Mouse (Mus musculus): ENCODE measurements around the gene Gpat2. TPM values are rescaled to one million over a fixed set of nuclear protein-coding genes. Genes with fewer than 3 reads are reported as not detected.

Gpat2 gene
- polyA plus RNA-seq, 1 experiment from 2014 or later, result 0.10 TPM

DNA sequence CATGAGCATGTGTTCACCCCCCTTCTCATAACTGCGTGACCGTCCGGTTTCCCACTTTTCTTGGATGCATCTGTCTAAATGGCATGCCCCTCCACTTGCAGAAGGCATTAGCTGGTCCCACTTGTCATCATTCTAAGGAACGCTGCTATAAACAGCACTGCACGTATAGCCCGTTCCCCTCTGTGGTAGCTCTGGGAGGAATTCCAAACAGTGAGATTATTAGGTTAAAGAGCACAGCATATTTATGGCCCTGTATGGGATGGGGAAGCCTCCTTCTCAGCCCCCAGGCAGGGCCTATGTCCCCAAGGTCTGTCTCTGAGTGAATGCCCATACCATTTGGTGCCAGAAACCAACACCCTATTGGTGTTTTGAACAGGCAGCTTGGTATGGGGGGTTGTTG is 13.9 kb upstream of the Gpat2 start:
- Histone ChIP-seq H3K4me3 (no peak overlapping the region), H3K27me3 (ENCODE audit: low read depth, poor library complexity, severe bottlenecking) (no peaks in the 10 kb centered on the region), H3K4me1 (no peaks in the 10 kb centered on the region), H3K36me3 (no peaks in the 10 kb centered on the region), H3K9me3 (replicated peaks) (no peaks in the 10 kb centered on the region), H3K27ac (replicated peaks) (no peak overlapping the region)
- no peak for DNase-seq (ENCODE audit: low spot score)
- 90% methylated on average over 6 of the region's 6 CpGs for WGBS

DNA sequence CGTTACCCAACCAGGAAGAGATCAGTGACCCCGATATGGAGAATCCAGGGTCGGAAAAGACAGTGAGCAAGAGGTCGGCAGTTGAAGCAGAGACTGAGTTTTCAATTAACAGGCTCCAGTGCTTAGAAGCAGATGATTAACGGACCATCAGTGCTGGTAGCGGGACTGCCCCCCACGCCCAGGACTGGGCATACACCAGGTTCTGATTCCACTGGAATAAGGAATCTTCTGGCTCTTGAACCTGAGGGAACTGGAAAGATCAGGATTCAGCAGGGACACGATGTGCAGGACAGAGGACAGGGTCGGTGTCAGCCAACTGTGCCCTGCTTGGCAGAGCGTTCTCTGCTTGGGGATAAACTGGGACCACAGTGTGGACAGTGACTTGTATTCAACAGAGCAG is 9.2 kb upstream of the Gpat2 start:
- no peaks in the 10 kb centered on the region for H3K27me3 ChIP-seq (ENCODE audit: low read depth, poor library complexity, severe bottlenecking)
- no peak overlapping the region for H3K27ac ChIP-seq (replicated peaks)
- H3K9me3 ChIP-seq (replicated peaks), result no peaks in the 10 kb centered on the region
- no peaks in the 10 kb centered on the region for H3K36me3 ChIP-seq
- H3K4me3 ChIP-seq, result no peak overlapping the region
- peaks cover 4% of the 10 kb centered on the region; the same call in 1 of the 2 replicates for H3K4me1 ChIP-seq
- 80% methylated on average over 10 of the region's 10 CpGs for WGBS
- DNase-seq (ENCODE audit: low spot score), result no peak

DNA sequence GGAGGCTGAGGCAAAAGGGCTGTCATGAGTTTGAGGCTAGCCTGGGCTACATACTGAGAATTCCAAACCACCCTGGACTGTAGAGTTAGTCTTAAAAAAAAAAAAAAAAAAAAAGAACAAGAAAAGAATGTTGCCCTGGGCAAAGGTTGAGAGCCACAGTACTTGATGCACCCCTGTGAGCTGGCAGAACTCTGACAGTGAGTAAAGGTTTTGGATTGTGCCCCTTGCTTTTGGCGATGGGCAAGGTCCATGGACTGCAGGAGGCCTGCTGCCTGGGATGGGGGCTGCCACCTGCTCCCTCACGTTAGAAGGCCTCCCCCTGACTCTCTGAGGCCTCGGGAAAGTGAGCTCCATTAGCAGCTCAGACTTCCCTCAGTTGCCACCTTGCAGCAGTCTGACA is 8.3 kb upstream of the Gpat2 start:
- 51% methylated on average over 3 of the region's 3 CpGs for WGBS
- Histone ChIP-seq H3K4me3 (no peak overlapping the region), H3K9me3 (replicated peaks) (no peaks in the 10 kb centered on the region), H3K27me3 (ENCODE audit: low read depth, poor library complexity, severe bottlenecking) (no peaks in the 10 kb centered on the region), H3K27ac (replicated peaks) (no peak overlapping the region), H3K36me3 (no peaks in the 10 kb centered on the region), H3K4me1 (peaks cover 4% of the 10 kb centered on the region; the same call in 1 of the 2 replicates)
- no peak for DNase-seq (ENCODE audit: low spot score)

DNA sequence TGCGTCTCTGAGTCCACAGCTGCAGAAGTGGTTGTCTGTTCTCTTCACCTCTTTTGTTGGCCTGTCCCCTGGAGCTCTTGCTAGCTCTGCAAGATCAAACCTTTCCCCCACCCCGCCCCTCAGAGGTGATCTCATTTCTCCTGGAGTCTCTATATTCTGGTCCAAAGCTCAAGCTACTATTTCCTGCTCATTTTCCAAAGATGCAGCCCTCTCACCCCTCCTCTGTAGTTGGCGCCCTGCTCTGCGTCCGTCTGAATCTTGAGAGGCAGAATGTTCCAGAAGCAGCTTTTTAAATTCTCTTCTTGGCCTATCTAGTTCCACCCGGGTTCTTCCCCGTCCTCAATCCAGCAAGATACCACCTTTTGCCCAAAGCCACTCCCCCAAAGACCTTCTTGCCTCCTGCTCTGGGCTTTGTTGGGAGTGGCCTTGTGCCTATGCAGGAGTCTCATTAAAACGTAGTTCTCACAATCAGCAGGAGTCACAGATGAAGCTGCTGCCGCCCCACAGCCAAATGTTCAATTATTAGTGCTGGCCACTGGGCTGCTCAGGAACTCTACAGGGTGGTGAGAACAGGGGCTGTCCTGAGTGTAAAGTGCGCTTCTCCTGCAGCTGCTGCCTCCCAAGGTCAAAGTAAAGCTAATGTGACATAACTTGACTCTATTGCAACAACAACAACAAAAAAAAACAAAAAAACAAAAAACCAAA is 6.6 kb upstream of the Gpat2 start:
- no peak overlapping the region for H3K27ac ChIP-seq (replicated peaks)
- no peaks in the 10 kb centered on the region for H3K9me3 ChIP-seq (replicated peaks)
- H3K4me1 ChIP-seq, result peaks cover 4% of the 10 kb centered on the region; the same call in 1 of the 2 replicates
- no peak for DNase-seq (ENCODE audit: low spot score)
- no peaks in the 10 kb centered on the region for H3K27me3 ChIP-seq (ENCODE audit: low read depth, poor library complexity, severe bottlenecking)
- H3K4me3 ChIP-seq, result no peak overlapping the region
- 81% methylated on average over 10 of the region's 10 CpGs for WGBS
- no peaks in the 10 kb centered on the region for H3K36me3 ChIP-seq

DNA sequence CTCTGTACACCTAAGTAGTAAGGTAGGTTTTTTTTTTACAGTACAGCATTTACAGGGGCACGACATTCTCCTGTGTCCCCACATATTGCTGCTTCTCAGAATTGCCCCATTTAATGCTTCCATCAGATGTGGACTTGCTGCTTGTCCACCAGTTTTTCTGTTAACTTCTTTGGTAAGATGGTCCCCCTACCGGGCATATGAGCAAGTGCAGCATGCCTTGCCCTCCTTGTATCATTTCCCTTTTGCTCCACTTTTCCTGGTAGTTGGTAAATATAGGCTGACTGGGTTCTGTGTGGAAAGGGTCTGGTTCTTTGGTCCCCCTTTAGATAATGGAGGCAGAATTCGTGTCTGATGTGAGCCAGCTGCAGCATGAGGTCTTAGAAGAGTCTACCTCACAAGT is 5.2 kb downstream of the Gpat2 start:
- Histone ChIP-seq H3K27me3 (ENCODE audit: low read depth, poor library complexity, severe bottlenecking) (no peaks in the 10 kb centered on the region), H3K9me3 (replicated peaks) (no peaks in the 10 kb centered on the region), H3K27ac (replicated peaks) (no peak overlapping the region), H3K36me3 (peaks cover 12% of the 10 kb centered on the region), H3K4me1 (no peaks in the 10 kb centered on the region), H3K4me3 (no peak overlapping the region)
- peak; percentile 31 for DNase-seq (ENCODE audit: low spot score)
- WGBS, result 24% methylated on average over 3 of the region's 3 CpGs

DNA sequence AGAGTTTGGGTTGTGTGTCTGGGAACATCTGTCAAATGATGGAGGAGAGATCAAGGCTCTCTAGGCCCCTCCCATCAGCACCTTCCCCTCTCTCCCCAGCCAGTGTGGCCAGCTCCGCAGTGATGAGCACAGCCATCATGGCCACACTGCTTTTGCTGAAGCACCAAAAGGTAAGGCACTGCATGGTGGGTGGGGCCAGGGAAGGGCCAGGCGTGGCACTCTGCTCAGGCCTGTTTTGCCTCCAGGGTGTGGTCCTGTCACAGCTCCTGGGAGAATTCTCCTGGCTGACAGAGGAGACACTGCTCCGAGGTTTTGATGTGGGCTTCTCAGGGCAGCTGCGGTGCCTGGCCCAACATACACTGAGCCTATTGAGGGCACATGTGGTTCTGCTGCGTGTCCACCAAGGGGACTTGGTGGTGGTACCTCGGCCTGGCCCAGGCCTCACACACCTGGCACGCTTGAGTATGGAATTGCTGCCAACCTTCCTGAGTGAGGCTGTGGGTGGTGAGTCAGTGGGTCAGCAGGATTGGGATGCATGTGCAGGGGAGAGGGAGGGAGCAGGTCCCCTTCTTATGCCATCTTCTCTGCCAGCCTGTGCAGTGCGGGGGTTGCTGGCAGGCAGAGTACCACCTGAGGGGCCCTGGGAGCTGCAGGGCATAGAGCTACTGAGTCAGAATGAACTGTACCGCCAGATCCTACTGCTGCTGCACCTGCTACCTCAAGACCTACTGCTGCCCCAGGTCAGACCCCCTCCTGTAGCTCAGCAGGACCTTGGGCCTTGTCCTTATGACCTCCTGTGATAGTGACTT is 8.7 kb downstream of the Gpat2 start:
- Histone ChIP-seq H3K9me3 (replicated peaks) (no peaks in the 10 kb centered on the region), H3K36me3 (peaks cover 46% of the 10 kb centered on the region), H3K27ac (replicated peaks) (no peak overlapping the region), H3K4me1 (no peaks in the 10 kb centered on the region), H3K27me3 (ENCODE audit: low read depth, poor library complexity, severe bottlenecking) (no peaks in the 10 kb centered on the region), H3K4me3 (no peak overlapping the region)
- WGBS, result 88% methylated on average over 9 of the region's 9 CpGs
- no peak for DNase-seq (ENCODE audit: low spot score)

DNA sequence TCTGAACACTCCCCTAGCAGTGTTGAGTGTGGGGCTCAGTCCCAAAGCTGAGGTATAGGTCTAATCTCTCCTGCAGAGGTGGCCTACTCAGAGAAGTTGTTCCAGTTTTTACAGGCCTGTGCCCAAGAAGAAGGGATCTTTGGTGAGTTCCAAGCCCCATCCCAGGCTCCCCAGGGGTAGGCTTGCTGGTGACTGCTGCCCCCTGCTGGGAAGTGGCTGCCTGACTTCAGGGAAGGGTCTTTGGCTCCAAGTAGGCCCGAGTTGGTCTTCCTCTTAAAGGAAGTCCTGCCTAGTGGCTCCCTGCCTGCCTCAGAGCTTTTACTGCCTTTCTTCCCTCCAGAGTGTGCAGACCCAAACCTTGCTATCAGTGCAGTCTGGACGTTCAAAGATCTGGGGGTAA is 10.1 kb downstream of the Gpat2 start:
- Histone ChIP-seq H3K4me3 (no peak overlapping the region), H3K27ac (replicated peaks) (no peak overlapping the region), H3K9me3 (replicated peaks) (no peaks in the 10 kb centered on the region), H3K27me3 (ENCODE audit: low read depth, poor library complexity, severe bottlenecking) (no peaks in the 10 kb centered on the region), H3K36me3 (peaks cover 50% of the 10 kb centered on the region), H3K4me1 (no peaks in the 10 kb centered on the region)
- DNase-seq (ENCODE audit: low spot score), result peak; percentile 42
- WGBS, result 45% methylated on average over 2 of the region's 2 CpGs

DNA sequence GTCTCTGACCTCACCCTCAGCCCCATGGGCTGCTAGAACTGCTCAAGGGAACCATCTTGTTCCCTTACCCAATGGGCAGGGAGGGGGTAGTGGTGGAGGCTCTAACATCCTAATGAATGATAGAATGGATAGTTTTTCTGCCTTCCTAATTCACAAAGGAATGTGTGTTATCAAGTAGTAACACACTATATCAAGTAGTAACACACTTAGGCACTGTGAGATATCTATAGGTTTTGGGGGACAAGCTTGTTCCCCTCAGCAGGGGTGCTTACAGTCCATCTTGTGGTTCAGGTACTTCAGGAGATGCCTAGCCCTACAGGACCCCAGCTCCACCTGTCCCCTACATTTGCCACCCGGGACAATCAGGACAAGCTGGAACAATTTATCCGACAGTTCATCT is 10.6 kb downstream of the Gpat2 start:
- Histone ChIP-seq H3K9me3 (replicated peaks) (no peaks in the 10 kb centered on the region), H3K27me3 (ENCODE audit: low read depth, poor library complexity, severe bottlenecking) (no peaks in the 10 kb centered on the region), H3K4me3 (no peak overlapping the region), H3K4me1 (no peaks in the 10 kb centered on the region), H3K36me3 (peaks cover 55% of the 10 kb centered on the region), H3K27ac (replicated peaks) (no peak overlapping the region)
- WGBS, result 100% methylated on average over 2 of the region's 2 CpGs
- DNase-seq (ENCODE audit: low spot score), result no peak

DNA sequence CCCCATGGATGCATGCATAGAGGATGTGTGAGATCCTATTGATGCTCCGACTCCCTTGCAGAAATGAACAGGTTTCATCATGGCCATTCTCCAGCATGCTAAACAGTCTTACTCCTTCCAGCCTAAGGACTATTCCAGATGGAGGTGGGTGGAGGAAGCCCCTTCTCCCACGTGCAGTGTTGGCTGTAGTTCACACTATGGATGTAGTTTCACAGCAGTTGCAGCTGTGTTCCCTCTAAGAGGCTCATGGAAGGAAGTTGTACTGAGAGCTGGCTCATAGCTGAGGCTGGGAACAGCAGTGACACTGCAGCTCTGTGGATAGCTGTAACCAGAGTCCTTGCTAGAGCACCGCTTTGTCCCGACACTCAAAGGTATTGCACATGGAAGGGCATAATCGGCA is 12.7 kb downstream of the Gpat2 start:
- DNase-seq (ENCODE audit: low spot score), result no peak
- Histone ChIP-seq H3K27ac (replicated peaks) (no peak overlapping the region), H3K36me3 (peaks cover 56% of the 10 kb centered on the region), H3K4me1 (no peaks in the 10 kb centered on the region), H3K9me3 (replicated peaks) (no peaks in the 10 kb centered on the region), H3K4me3 (no peak overlapping the region), H3K27me3 (ENCODE audit: low read depth, poor library complexity, severe bottlenecking) (no peaks in the 10 kb centered on the region)
- 92% methylated on average over 5 of the region's 5 CpGs for WGBS

DNA sequence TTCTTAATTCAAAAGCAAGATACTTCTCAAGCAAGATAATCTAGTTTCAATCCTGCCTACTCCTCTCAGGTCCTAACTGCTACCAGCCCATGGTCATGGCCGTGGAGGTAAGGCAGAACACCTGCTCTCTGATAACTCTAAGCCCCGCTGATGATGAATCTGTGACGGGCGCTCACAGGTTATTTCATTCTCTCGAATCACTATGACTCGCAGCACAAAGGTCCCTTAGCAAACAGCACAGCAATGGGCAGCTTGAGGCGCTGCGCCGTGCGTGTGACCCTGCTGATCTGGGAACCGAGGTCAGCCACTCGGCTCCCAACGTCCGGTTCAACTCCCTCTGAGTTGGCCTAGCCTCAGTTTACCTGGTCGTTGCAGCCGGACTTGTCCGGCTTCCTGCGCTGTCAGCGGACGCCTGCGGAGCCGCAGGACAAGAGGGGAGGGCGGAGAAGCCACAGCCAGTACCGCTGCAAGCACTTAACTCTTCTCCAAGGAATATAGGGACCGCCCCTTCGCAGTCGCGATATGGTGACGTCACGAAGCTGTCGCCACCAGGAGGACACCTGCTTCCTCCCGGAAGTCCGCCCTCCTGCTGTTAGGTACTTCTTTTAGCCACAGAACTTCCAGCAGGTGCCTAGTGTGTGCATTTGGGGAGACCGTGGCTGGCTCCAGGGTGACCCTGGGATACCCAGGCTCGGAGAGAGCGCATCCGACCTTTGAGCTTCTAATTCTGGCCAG is 19.2 kb downstream of the Gpat2 start, which contains the start of gene Fahd2a:
TSS of gene Fahd2a (minus strand) at position 511 of the 735 bp plus-strand sequence.
- H3K27ac ChIP-seq (replicated peaks), result peak within 1 kb of the TSS; percentile 85
- H3K4me3 ChIP-seq, result peak within 1 kb of the TSS; percentile 87
- H3K36me3 ChIP-seq, result peaks cover 10% of the 10 kb centered on the region; the same call in 1 of the 2 replicates
- H3K4me1 ChIP-seq, result peaks cover 22% of the 10 kb centered on the region
- 4% methylated on average over 37 of the region's 37 CpGs for WGBS
- H3K9me3 ChIP-seq (replicated peaks), result no peaks in the 10 kb centered on the region
- no peaks in the 10 kb centered on the region for H3K27me3 ChIP-seq (ENCODE audit: low read depth, poor library complexity, severe bottlenecking)
- DNase-seq (ENCODE audit: low spot score), result peak; percentile 87

DNA sequence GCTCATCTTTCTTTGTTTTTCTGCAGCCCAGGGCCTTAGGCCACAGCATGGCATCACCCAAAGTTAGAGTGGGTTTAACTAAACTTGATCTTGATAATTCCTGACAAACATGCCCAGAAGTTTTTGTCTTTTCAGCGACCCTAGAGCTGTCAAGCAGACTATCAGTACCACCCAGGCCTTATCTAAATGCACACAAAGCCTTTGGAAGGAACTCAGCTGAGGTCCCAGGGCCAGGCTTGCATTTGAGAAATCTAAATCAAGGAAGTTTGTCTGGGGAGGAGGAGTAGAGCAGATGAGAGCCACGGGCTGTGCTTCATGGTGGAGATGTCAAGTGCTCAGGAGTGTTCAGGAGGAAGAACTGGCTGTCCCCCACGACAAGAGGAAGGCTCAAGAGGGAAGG is 21.8 kb downstream of the Gpat2 start:
- Histone ChIP-seq H3K36me3 (no peaks in the 10 kb centered on the region), H3K4me3 (no peak overlapping the region), H3K9me3 (replicated peaks) (no peaks in the 10 kb centered on the region), H3K27ac (replicated peaks) (no peak overlapping the region), H3K27me3 (ENCODE audit: low read depth, poor library complexity, severe bottlenecking) (peaks cover 19% of the 10 kb centered on the region), H3K4me1 (peaks cover 22% of the 10 kb centered on the region)
- 54% methylated on average over 3 of the region's 3 CpGs for WGBS
- no peak for DNase-seq (ENCODE audit: low spot score)

DNA sequence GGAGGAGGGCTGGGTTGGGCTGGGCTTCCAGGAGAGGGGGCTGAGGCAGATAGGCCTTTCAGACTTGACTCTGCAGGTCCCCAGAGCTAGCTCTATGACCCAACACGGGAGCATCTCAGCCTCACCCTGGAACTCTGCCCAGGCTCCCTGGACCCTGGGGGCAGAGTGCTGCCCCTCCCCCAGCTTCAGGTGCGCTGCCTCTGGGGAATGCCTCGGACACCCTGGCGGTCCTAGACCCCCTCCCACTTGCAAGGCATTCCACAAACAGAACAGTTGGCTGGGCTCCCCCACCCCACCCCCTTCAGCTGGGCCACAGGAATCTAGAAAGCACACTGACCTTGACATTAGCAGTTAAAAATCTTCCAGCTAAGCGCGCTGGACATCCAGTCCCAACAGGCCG is 24.7 kb downstream of the Gpat2 start:
- peaks cover 3% of the 10 kb centered on the region for H3K4me1 ChIP-seq
- H3K9me3 ChIP-seq (replicated peaks), result no peaks in the 10 kb centered on the region
- WGBS, result 56% methylated on average over 7 of the region's 7 CpGs
- no peaks in the 10 kb centered on the region for H3K36me3 ChIP-seq
- no peak overlapping the region for H3K4me3 ChIP-seq
- no peak for DNase-seq (ENCODE audit: low spot score)
- H3K27ac ChIP-seq (replicated peaks), result no peak overlapping the region
- peaks cover 26% of the 10 kb centered on the region for H3K27me3 ChIP-seq (ENCODE audit: low read depth, poor library complexity, severe bottlenecking)
